In genomic region chr4:70844742-70845141, GRCm38 (mm10) we compare ENCODE assay signal across 27 mouse cellular contexts.
DNase-seq lines count a peak whose midpoint lies in the region; ATAC-seq and TF ChIP-seq lines count a peak whose summit lies in the region.
"Had no signal": no experiment of that assay in that cellular context is flagged by ENCODE, and none has a peak within 500 bp of the region (broad histone marks: within the 10 kb centered on the region; RNA-seq: fewer than 3 reads in every experiment).

No protein-coding gene starts in this region.

- intact Hi-C loops in gastrocnemius, postnatal 36 days (cut with DNase I): no loop called here

- H3K9me3 ChIP-seq in limb, embryonic 11.5 days (ENCODE audit: control insufficient read depth, low read length): no peaks in the 10 kb centered on the region
- H3K9me3 ChIP-seq in limb, embryonic 10.5 days (replicated peaks): no peaks in the 10 kb centered on the region
- H3K9me3 ChIP-seq in embryonic facial prominence, embryonic 15.5 days (replicated peaks): no peaks in the 10 kb centered on the region
- no peaks in the 10 kb centered on the region for H3K9me3 ChIP-seq in limb, embryonic 14.5 days (ENCODE audit: control insufficient read depth, low read length)
- H3K9me3 ChIP-seq: heart, embryonic 13.5 days; kidney, embryonic 15.5 days; lung, embryonic 15.5 days; midbrain, embryonic 12.5 days; neural tube, embryonic 15.5 days had no signal

- H3K4me1 ChIP-seq in limb, embryonic 11.5 days (ENCODE audit: control insufficient read depth, insufficient read depth, low read length): no peaks in the 10 kb centered on the region
- peaks cover 3% of the 10 kb centered on the region for H3K4me1 ChIP-seq in limb, embryonic 10.5 days
- no peaks in the 10 kb centered on the region for H3K4me1 ChIP-seq in embryonic facial prominence, embryonic 15.5 days
- H3K4me1 ChIP-seq in limb, embryonic 14.5 days (ENCODE audit: control insufficient read depth, insufficient read depth, low read length): no peaks in the 10 kb centered on the region
- H3K4me1 ChIP-seq: heart, embryonic 13.5 days; kidney, embryonic 15.5 days; lung, embryonic 15.5 days; midbrain, embryonic 12.5 days; neural tube, embryonic 15.5 days had no signal

- H3K27ac ChIP-seq in limb, embryonic 11.5 days (replicated peaks; ENCODE audit: low read depth, low read length): no peak overlapping the region
- H3K27ac ChIP-seq in limb, embryonic 10.5 days: no peak overlapping the region
- no peak overlapping the region for H3K27ac ChIP-seq in embryonic facial prominence, embryonic 15.5 days (replicated peaks)
- H3K27ac ChIP-seq in limb, embryonic 14.5 days (replicated peaks; ENCODE audit: low read depth, low read length): no peak overlapping the region
- H3K27ac ChIP-seq: gastrocnemius, adult 2 months; heart, adult 2 months; heart, embryonic 13.5 days; kidney, embryonic 15.5 days; left cerebral cortex, adult 2 months; lung, embryonic 15.5 days; midbrain, embryonic 12.5 days; neural tube, embryonic 15.5 days had no signal

- no peak for DNase-seq in limb, embryonic 11.5 days (ENCODE audit: low spot score)
- DNase-seq in limb, embryonic 10.5 days (ENCODE audit: low spot score): no peak
- peak; percentile 70 for DNase-seq in embryo, embryonic 11 days
- peak; percentile 55 for DNase-seq in limb, embryonic 14.5 days (ENCODE audit: low spot score)
- no peak for DNase-seq in frontal cortex, postnatal 25 days (ENCODE audit: low spot score in 2 of 2)
- DNase-seq in gastrocnemius, postnatal 36 days: no peak
- DNase-seq: adrenal gland, postnatal 25 days; B cell, adult 2 months; cerebellum, adult 18-20 months; cerebellum, postnatal 10 days; gastrocnemius, adult 2 months; heart, adult 2 months; heart, postnatal 10 days; kidney, postnatal 25 days; spleen, adult 18-20 months; thymus, adult 2 months; thymus, postnatal 4 days had no signal

- H3K4me2 ChIP-seq in limb, embryonic 11.5 days (ENCODE audit: low read depth, severe bottlenecking): no peak overlapping the region
- H3K4me2 ChIP-seq in embryonic facial prominence, embryonic 15.5 days (replicated peaks): no peak overlapping the region
- no peak overlapping the region for H3K4me2 ChIP-seq in limb, embryonic 14.5 days (replicated peaks; ENCODE audit: low read depth, low read length, severe bottlenecking)
- H3K4me2 ChIP-seq: heart, embryonic 13.5 days; kidney, embryonic 15.5 days; liver, embryonic 11.5 days; lung, embryonic 15.5 days; midbrain, embryonic 12.5 days; neural tube, embryonic 15.5 days had no signal

- H3K36me3 ChIP-seq in limb, embryonic 11.5 days (ENCODE audit: control insufficient read depth, insufficient read depth, low read length): no peaks in the 10 kb centered on the region
- H3K36me3 ChIP-seq in limb, embryonic 10.5 days: no peaks in the 10 kb centered on the region
- H3K36me3 ChIP-seq in embryonic facial prominence, embryonic 15.5 days: no peaks in the 10 kb centered on the region
- no peaks in the 10 kb centered on the region for H3K36me3 ChIP-seq in limb, embryonic 14.5 days (ENCODE audit: control insufficient read depth, insufficient read depth, low read length)
- H3K36me3 ChIP-seq: heart, embryonic 13.5 days; kidney, embryonic 15.5 days; lung, embryonic 15.5 days; midbrain, embryonic 12.5 days; neural tube, embryonic 15.5 days had no signal

- ATAC-seq in limb, embryonic 11.5 days (ENCODE audit: insufficient number of reproducible peaks, low FRiP score, low TSS enrichment, low read depth): peak; percentile 77
- ATAC-seq in embryonic facial prominence, embryonic 15.5 days (ENCODE audit: insufficient number of reproducible peaks, low FRiP score, low TSS enrichment, low read depth): peak; percentile 39; the same call in 1 of the 2 replicates
- ATAC-seq in limb, embryonic 14.5 days (ENCODE audit: low FRiP score, low read depth): peak; percentile 47; the same call in 1 of the 2 replicates
- ATAC-seq: forebrain, embryonic 14.5 days; intestine, postnatal 0 days had no signal

- no peak for TF ChIP-seq POLR2A in limb, embryonic 14.5 days (IDR thresholded peaks at IDR 0.05; ENCODE audit: borderline replicate concordance, extremely low read depth, insufficient read depth, insufficient read length)

- H3K4me3 ChIP-seq in limb, embryonic 11.5 days (ENCODE audit: low read depth, low read length): no peak overlapping the region
- no peak overlapping the region for H3K4me3 ChIP-seq in limb, embryonic 10.5 days
- no peak overlapping the region for H3K4me3 ChIP-seq in embryonic facial prominence, embryonic 15.5 days (replicated peaks)
- H3K4me3 ChIP-seq in limb, embryonic 14.5 days (replicated peaks; ENCODE audit: low read length): no peak overlapping the region
- H3K4me3 ChIP-seq: gastrocnemius, adult 2 months; heart, adult 2 months; heart, embryonic 13.5 days; kidney, embryonic 15.5 days; left cerebral cortex, adult 2 months; lung, embryonic 15.5 days; midbrain, embryonic 12.5 days; neural tube, embryonic 15.5 days had no signal

- 5% methylated on average over 1 of the region's 1 CpGs for WGBS in limb, embryonic 11.5 days
- 33% methylated on average over 1 of the region's 1 CpGs for WGBS in limb, embryonic 10.5 days
- 20% methylated on average over 1 of the region's 1 CpGs for WGBS in embryonic facial prominence, embryonic 15.5 days
- WGBS in limb, embryonic 14.5 days: 15% methylated on average over 1 of the region's 1 CpGs

- H3K27me3 ChIP-seq in limb, embryonic 11.5 days (ENCODE audit: control insufficient read depth, insufficient read depth, low read length): no peaks in the 10 kb centered on the region
- H3K27me3 ChIP-seq in limb, embryonic 10.5 days (ENCODE audit: low read depth, poor library complexity, severe bottlenecking): peaks cover 4% of the 10 kb centered on the region; the same call in 1 of the 2 replicates
- H3K27me3 ChIP-seq in embryonic facial prominence, embryonic 15.5 days: no peaks in the 10 kb centered on the region
- no peaks in the 10 kb centered on the region for H3K27me3 ChIP-seq in limb, embryonic 14.5 days (ENCODE audit: control insufficient read depth, insufficient read depth, low read length)
- H3K27me3 ChIP-seq: heart, embryonic 13.5 days; kidney, embryonic 15.5 days; lung, embryonic 15.5 days; midbrain, embryonic 12.5 days; neural tube, embryonic 15.5 days had no signal

- no peak overlapping the region for H3K9ac ChIP-seq in limb, embryonic 11.5 days (ENCODE audit: low read length)
- H3K9ac ChIP-seq in embryonic facial prominence, embryonic 15.5 days: no peak overlapping the region
- no peak overlapping the region for H3K9ac ChIP-seq in limb, embryonic 14.5 days (ENCODE audit: low read depth, low read length, severe bottlenecking)
- H3K9ac ChIP-seq: heart, embryonic 13.5 days; kidney, embryonic 15.5 days; lung, embryonic 15.5 days; midbrain, embryonic 12.5 days; neural tube, embryonic 15.5 days had no signal

Comparison
In these comparisons a context has a peak if more than half of its experiments do, and no peak if none do; other contexts are left out.
1. DNase-seq: peak in embryo, embryonic 11 days (single experiment) and limb, embryonic 14.5 days (single experiment); none in limb, embryonic 11.5 days (single experiment), limb, embryonic 10.5 days (single experiment), frontal cortex, postnatal 25 days (0 of 2) and gastrocnemius, postnatal 36 days (0 of 2).
2. Peak in every context shown above with its lines, with median percentiles within 50 percentile points of each other: ATAC-seq.